Mouse (Mus musculus): Measurements from ENCODE around the gene Nek1. TPM values are rescaled to one million over a fixed set of nuclear protein-coding genes. Genes with fewer than 3 reads are reported as not detected.

The Nek1 gene
- polyA plus RNA-seq, 1 experiment: 10.0 TPM

DNA sequence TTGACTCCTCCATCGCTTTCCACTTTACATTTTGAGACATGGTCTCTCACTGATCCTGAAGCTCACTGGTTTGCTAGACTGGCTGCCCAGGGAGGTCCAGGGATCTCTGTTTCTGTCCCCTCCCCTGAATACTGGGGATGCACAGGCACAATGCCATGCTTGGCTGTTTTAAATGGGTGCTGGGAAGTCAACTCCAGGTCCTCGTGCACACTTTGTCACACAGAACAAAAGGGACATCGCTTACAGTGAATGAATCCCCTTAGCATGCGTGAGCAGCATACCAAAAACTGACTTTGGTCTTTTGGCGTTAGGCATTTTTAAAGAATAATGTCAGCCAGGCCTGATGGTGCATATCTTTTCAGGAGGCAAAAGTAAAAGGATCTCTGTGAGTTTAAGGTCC is 155.7 kb downstream of the Nek1 start:
- no peak overlapping the region for H3K4me3 ChIP-seq (replicated peaks; ENCODE audit: control insufficient read depth, low read depth, low read length)
- H3K27ac ChIP-seq (ENCODE audit: control insufficient read depth, insufficient read depth, low read depth, low read length, poor library complexity): no peak overlapping the region
- WGBS: 82% methylated on average over 5 of the region's 5 CpGs
- H3K4me1 ChIP-seq (ENCODE audit: control insufficient read depth, insufficient read depth, low read length): no peaks in the 10 kb centered on the region
- TF ChIP-seq CTCF (IDR thresholded peaks at IDR 0.05; ENCODE audit: control insufficient read depth, insufficient read depth, low read length) (no peak), POLR2A (IDR thresholded peaks at IDR 0.05; ENCODE audit: borderline replicate concordance, control insufficient read depth, low read depth, low read length) (no peak)

DNA sequence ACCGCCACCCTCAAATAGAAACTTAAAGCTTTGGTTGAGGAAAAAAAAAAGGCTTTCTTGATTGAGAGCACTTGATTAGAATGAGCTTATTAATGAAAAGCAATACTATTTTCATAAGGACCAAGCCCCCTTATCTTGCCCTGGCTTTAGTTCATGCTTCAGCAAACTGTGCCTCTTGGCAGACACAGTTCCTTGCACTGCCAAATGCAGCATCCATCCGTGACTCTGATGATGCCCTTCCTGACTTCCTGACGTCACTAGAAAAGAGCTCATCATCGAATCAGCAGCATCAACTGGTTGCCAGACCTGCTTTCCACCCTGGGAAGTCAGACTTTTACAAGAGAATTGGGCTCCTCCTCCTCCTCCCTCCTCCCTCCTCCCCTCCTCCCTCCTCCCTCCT is 157.6 kb downstream of the Nek1 start:
- H3K27ac ChIP-seq (ENCODE audit: control insufficient read depth, insufficient read depth, low read depth, low read length, poor library complexity): no peak overlapping the region
- TF ChIP-seq POLR2A (IDR thresholded peaks at IDR 0.05; ENCODE audit: borderline replicate concordance, control insufficient read depth, low read depth, low read length) (no peak), CTCF (IDR thresholded peaks at IDR 0.05; ENCODE audit: control insufficient read depth, insufficient read depth, low read length) (no peak)

DNA sequence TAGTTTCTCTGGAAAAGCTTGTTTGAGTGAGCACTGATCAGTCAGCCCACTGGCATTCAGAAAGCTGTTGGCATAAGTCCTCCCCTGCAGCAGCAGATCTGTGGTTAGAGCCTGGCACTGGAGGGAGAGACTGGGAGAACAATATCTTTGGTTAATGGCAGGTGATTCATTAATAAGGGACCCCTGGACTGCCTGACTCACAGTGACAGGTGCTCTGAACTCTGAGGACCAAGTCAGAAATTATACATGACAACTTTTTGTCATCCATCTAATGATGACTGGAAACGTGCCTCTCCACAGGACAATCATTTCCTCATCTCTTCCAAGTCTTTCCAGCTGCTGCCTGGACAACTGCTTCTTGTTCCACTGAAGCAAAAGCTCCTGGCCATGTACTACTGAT is 163.4 kb downstream of the Nek1 start:
- H3K4me1 ChIP-seq (ENCODE audit: control insufficient read depth, insufficient read depth, low read length): no peaks in the 10 kb centered on the region
- WGBS: 47% methylated on average over 1 of the region's 1 CpGs
- no peak overlapping the region for H3K4me3 ChIP-seq (replicated peaks; ENCODE audit: control insufficient read depth, low read depth, low read length)
- TF ChIP-seq CTCF (IDR thresholded peaks at IDR 0.05; ENCODE audit: control insufficient read depth, insufficient read depth, low read length) (no peak), POLR2A (IDR thresholded peaks at IDR 0.05; ENCODE audit: borderline replicate concordance, control insufficient read depth, low read depth, low read length) (no peak)
- no peak overlapping the region for H3K27ac ChIP-seq (ENCODE audit: control insufficient read depth, insufficient read depth, low read depth, low read length, poor library complexity)

More for the DNA sequence above, 157.6 kb downstream of the Nek1 start:
- 75% methylated on average over 4 of the region's 4 CpGs for WGBS
- no peaks in the 10 kb centered on the region for H3K4me1 ChIP-seq (ENCODE audit: control insufficient read depth, insufficient read depth, low read length)
- H3K4me3 ChIP-seq (replicated peaks; ENCODE audit: control insufficient read depth, low read depth, low read length): no peak overlapping the region

DNA sequence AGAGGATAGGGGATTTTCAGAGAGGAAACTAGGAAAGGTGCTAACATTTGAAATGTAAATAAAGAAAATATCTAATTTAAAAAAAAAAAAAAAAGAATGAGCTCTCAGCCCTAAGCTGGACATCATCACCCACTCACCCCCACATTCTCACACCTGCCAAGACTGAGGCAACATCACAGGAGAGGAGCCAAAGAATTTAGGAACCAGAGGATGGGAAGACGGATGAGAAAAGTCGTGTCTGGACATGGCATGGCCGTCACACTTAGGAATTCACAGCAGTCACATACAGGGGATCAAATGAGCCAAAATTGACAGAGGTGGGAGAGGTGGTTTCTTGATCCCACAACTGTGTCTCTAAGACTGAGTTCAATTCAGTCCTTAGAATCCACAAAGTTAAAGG is 165.5 kb downstream of the Nek1 start:
- no peaks in the 10 kb centered on the region for H3K4me1 ChIP-seq (ENCODE audit: control insufficient read depth, insufficient read depth, low read length)
- H3K4me3 ChIP-seq (replicated peaks; ENCODE audit: control insufficient read depth, low read depth, low read length): no peak overlapping the region
- no peak overlapping the region for H3K27ac ChIP-seq (ENCODE audit: control insufficient read depth, insufficient read depth, low read depth, low read length, poor library complexity)
- no peak for TF ChIP-seq POLR2A (IDR thresholded peaks at IDR 0.05; ENCODE audit: borderline replicate concordance, control insufficient read depth, low read depth, low read length)
- no peak for TF ChIP-seq CTCF (IDR thresholded peaks at IDR 0.05; ENCODE audit: control insufficient read depth, insufficient read depth, low read length)
- WGBS: 78% methylated on average over 3 of the region's 3 CpGs

DNA sequence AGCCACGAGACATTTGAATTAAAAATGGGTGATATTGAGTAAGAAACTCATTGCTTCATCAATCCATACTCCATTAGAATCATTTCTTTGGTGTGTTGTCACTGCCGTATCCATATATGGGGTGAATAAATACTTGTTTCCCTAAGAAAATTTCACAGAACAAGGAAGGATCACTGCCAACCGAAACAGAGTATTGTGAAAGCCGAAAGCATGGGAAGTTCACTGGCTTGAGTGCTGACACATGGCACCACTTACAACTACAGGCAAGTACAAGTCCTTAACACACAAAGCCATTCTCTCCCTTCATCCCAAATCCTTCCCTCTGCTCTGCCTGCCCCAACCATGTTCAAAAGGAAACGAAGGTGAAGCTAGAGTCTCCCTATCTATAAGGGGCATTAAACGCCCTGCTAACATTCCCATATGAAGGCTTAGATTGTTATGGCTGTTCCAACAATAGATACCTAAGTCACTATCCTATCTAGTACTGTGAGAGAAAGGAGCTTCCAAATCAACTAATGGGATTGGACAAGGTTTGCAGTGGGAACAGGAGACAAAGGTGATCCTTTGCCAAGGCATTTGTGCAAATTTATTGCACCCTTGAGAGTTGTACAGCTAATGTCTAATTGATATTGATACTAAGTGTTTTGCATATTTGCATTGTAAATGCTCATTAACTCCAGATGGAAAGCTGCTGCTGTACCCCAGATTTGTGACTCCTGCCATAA is 168.6 kb downstream of the Nek1 start:
- Histone ChIP-seq H3K27ac (ENCODE audit: control insufficient read depth, insufficient read depth, low read depth, low read length, poor library complexity) (no peak overlapping the region), H3K4me1 (ENCODE audit: control insufficient read depth, insufficient read depth, low read length) (no peaks in the 10 kb centered on the region), H3K4me3 (replicated peaks; ENCODE audit: control insufficient read depth, low read depth, low read length) (no peak overlapping the region)
- TF ChIP-seq POLR2A (IDR thresholded peaks at IDR 0.05; ENCODE audit: borderline replicate concordance, control insufficient read depth, low read depth, low read length) (no peak), CTCF (IDR thresholded peaks at IDR 0.05; ENCODE audit: control insufficient read depth, insufficient read depth, low read length) (no peak)
- 72% methylated on average over 6 of the region's 6 CpGs for WGBS

DNA sequence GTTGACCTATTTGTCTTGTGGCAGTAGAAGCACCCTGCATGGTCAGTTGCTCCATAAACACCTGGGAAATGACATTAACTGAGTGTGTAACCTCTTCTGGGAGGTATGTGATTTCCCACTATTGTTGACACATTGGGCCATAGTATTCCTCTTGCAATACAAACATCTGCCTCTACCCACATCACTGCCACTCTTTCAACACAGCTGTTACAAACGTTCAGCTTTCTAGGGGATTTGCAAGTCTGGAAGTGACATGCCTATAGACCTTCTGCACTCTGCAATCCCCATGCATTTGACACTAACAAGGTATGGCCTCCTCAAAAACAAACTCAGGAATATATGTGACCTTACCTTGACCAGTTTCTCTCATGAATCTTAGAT is 169.2 kb downstream of the Nek1 start:
- Histone ChIP-seq H3K4me3 (replicated peaks; ENCODE audit: control insufficient read depth, low read depth, low read length) (no peak overlapping the region), H3K27ac (ENCODE audit: control insufficient read depth, insufficient read depth, low read depth, low read length, poor library complexity) (no peak overlapping the region), H3K4me1 (ENCODE audit: control insufficient read depth, insufficient read depth, low read length) (no peaks in the 10 kb centered on the region)
- WGBS: 47% methylated on average over 1 of the region's 1 CpGs
- no peak for TF ChIP-seq CTCF (IDR thresholded peaks at IDR 0.05; ENCODE audit: control insufficient read depth, insufficient read depth, low read length)
- no peak for TF ChIP-seq POLR2A (IDR thresholded peaks at IDR 0.05; ENCODE audit: borderline replicate concordance, control insufficient read depth, low read depth, low read length)

DNA sequence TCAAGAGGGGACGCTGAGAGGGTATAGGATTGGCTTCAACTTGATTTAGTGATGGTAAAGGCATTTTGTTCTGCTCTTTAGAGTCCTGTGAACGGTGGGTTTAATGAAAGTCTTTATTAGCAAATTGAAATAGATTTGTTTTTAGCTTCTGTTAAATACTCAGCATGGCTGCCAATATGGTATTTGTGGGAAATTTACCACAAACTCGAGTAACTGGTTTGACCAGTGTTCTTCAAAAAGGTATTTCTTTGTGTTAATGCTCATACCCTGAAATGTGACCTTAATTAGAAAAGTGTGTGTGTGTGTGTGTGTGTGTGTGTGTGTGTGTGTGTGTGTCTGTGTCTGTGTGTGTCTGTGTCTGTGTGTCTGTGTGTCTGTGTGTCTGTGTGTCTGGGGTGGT is 178.6 kb downstream of the Nek1 start:
- Histone ChIP-seq H3K4me1 (ENCODE audit: control insufficient read depth, insufficient read depth, low read length) (no peaks in the 10 kb centered on the region), H3K27ac (ENCODE audit: control insufficient read depth, insufficient read depth, low read depth, low read length, poor library complexity) (no peak overlapping the region), H3K4me3 (replicated peaks; ENCODE audit: control insufficient read depth, low read depth, low read length) (no peak overlapping the region)
- TF ChIP-seq POLR2A (IDR thresholded peaks at IDR 0.05; ENCODE audit: borderline replicate concordance, control insufficient read depth, low read depth, low read length) (no peak), CTCF (IDR thresholded peaks at IDR 0.05; ENCODE audit: control insufficient read depth, insufficient read depth, low read length) (no peak)
- 69% methylated on average over 3 of the region's 3 CpGs for WGBS

DNA sequence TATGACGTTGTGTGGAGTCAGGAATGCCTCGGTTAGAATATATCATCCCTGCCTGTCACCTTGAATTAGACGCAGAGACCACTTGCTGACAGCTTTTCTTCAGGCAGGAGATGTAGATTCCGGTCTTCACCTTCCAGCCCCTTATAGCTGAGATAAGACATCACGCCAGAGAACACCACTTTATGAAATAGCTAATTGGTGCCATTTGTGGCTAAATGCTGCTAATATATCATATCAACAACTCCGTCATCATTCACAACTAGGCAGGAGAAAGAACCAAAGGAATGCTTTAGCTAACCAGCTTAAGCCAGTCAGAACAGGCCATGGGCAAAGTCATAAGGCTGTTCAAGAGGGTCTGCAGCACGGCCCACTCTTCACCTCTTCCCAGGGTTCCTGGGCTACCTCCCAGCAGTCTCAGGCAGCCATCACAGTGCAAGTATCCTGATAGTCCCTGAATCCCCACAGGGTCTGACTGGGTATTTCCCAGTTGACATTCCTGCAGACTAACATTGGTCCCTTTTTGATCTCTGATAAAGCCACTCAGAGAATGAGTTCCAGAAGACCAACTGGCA is 181.0 kb downstream of the Nek1 start:
- Histone ChIP-seq H3K4me1 (ENCODE audit: control insufficient read depth, insufficient read depth, low read length) (no peaks in the 10 kb centered on the region), H3K27ac (ENCODE audit: control insufficient read depth, insufficient read depth, low read depth, low read length, poor library complexity) (no peak overlapping the region), H3K4me3 (replicated peaks; ENCODE audit: control insufficient read depth, low read depth, low read length) (no peak overlapping the region)
- 81% methylated on average over 7 of the region's 7 CpGs for WGBS
- TF ChIP-seq POLR2A (IDR thresholded peaks at IDR 0.05; ENCODE audit: borderline replicate concordance, control insufficient read depth, low read depth, low read length): no peak
- no peak for TF ChIP-seq CTCF (IDR thresholded peaks at IDR 0.05; ENCODE audit: control insufficient read depth, insufficient read depth, low read length)
